Mouse (Mus musculus): ENCODE measurements around the gene Serinc5. TPM values are rescaled to one million over a fixed set of nuclear protein-coding genes. Genes with fewer than 3 reads are reported as not detected.

Gene Serinc5
- total RNA-seq (2018; cell fraction: chromatin; rRNA removed), result 10 to 100 TPM in 9 of 26 experiments, 1 to 10 TPM in 17; 2.2 to 14.9 (median 6.5) TPM
- total RNA-seq (2018; cell fraction: cytosol; rRNA removed), result 10 to 100 TPM in 9 of 26 experiments, 1 to 10 TPM in 17; 1.2 to 14.6 (median 5.7) TPM
- total RNA-seq (2018; cell fraction: nucleus; rRNA removed), result 10 to 100 TPM in 11 of 26 experiments, 1 to 10 TPM in 15; 2.8 to 23.5 (median 6.9) TPM
- 3.1 to 9.9 TPM (median 5.8 TPM) in 3 replicates for polyA plus RNA-seq (2018)

DNA sequence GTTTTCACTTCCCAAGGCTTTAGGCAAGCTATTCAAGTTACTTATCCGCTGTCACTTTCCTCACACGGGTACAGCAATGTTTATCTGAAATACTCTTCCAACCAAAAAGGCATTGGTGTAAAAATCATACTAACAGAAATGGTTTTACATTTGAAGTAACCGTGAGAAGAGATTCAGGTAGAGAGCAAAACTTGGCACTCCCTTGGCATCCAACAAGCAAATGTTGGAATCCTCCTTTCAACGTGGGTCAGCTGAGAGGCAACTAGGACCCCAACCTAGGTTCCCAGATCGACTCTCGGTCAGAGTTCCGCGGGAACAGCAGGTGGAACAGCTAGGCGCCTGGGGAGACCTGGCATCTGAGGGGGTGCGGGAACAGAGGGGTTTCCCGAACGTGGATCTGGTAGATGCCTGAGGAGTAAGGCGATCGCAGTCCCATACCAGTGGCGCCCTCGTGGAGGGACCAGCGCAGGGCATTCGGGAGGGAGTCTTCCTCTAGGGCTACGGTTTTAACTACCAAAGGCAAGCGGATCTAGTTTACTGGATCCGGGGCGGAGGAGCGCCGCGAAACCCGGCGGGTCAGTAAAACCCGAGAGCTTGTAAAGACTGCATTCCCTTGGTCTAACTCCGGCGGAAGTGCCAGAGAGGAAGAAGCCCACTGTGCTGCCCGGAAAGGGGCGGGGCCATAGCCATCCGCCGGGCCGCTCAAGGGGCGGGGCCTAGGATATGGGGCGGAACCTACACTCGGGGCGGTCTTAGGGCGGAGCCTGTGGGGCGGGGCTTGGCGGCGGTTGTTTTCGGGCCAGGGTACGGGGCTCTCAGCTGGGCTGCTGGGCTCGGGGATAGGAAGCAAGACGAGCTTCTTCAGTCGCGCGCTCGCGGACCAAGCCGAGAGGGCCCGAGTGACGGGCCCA is at the start of gene Serinc5:
TSS of gene Serinc5 (plus strand) at position 781 of the 911 bp plus-strand sequence.
- Histone ChIP-seq H3K27ac (peak within 1 kb of the TSS; percentile 77), H3K36me3 (ENCODE audit: inconsistent target) (no peaks in the 10 kb centered on the region), H3K79me2 (ENCODE audit: inconsistent target) (no peaks in the 10 kb centered on the region), H3K4me3 (ENCODE audit: inconsistent target) (peak within 1 kb of the TSS; percentile 80)
- WGBS (ENCODE audit: missing documents), result 2% methylated on average over 52 of the region's 55 CpGs

DNA sequence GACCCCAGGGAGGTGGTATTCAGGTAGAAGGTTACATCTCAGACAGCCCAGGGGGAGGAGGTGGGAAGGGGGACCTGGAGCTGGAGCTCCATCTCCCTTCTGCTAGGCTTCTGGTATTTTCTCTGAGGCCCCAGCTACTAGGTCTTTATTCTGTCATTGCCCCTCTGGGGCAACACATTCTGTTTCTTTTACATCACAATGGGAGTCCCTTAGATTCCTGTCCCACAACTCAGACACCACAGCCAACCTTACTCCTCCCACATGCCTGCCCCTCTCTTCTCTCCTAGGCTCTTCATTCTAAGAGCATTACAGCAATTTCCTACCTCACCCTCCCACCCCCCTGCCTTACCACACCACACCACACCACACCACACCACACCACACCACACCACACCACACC is 34.8 kb upstream of the Serinc5 start, which contains the start of gene Spz1:
TSS of gene Spz1 (minus strand) at position 101 of the 400 bp plus-strand sequence.
- no peaks in the 10 kb centered on the region for H3K79me2 ChIP-seq (ENCODE audit: inconsistent target)
- no peak within 1 kb of the TSS for H3K4me3 ChIP-seq (ENCODE audit: inconsistent target)
- H3K27ac ChIP-seq, result no peak within 1 kb of the TSS
- H3K36me3 ChIP-seq (ENCODE audit: inconsistent target), result no peaks in the 10 kb centered on the region

DNA sequence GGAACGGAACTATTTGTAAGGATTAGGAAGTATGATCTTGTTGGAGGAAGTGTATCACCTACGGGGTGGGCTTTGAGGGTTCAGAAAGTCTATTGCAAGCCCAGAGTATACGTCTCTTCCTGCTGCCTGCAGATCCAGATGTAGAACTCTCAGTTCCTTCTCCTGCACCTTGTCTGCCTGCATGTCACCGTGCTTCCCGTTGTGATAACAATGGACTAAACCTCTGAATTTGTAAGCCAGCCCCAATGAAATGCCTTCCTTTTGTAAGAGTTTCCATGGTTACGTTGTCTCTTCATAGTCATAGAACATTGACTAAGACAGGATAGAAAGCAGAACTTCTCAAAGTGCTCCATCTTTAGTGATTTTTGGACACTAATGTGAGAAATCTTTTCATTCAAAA is 34.2 kb upstream of the Serinc5 start:
- Histone ChIP-seq H3K27ac (no peak overlapping the region), H3K4me3 (ENCODE audit: inconsistent target) (no peak overlapping the region), H3K36me3 (ENCODE audit: inconsistent target) (no peaks in the 10 kb centered on the region), H3K79me2 (ENCODE audit: inconsistent target) (no peaks in the 10 kb centered on the region)
- 11% methylated on average over 6 of the region's 6 CpGs for WGBS (ENCODE audit: missing documents)

DNA sequence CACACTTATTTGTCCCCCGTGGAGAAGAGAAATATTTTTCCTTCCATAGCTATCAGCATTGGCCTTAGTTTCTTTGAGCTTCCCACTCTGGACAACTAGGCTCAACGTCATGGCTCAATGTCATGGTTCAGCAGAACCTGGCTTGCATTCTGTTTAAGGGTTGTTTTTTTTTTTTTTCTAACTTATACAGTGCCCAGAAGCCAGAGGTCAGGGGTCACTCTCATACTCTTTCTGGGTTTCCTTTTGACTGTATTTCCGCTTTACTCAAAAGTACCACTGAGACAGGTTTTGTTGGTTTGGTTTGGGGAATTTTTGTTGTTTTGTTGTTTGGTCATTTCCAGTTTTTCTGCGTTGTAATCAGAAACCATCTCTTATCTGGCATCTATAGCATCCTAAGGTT is 32.7 kb upstream of the Serinc5 start:
- 66% methylated on average over 4 of the region's 4 CpGs for WGBS (ENCODE audit: missing documents)
- H3K4me3 ChIP-seq (ENCODE audit: inconsistent target), result no peak overlapping the region
- no peaks in the 10 kb centered on the region for H3K79me2 ChIP-seq (ENCODE audit: inconsistent target)
- no peaks in the 10 kb centered on the region for H3K36me3 ChIP-seq (ENCODE audit: inconsistent target)
- H3K27ac ChIP-seq, result no peak overlapping the region

DNA sequence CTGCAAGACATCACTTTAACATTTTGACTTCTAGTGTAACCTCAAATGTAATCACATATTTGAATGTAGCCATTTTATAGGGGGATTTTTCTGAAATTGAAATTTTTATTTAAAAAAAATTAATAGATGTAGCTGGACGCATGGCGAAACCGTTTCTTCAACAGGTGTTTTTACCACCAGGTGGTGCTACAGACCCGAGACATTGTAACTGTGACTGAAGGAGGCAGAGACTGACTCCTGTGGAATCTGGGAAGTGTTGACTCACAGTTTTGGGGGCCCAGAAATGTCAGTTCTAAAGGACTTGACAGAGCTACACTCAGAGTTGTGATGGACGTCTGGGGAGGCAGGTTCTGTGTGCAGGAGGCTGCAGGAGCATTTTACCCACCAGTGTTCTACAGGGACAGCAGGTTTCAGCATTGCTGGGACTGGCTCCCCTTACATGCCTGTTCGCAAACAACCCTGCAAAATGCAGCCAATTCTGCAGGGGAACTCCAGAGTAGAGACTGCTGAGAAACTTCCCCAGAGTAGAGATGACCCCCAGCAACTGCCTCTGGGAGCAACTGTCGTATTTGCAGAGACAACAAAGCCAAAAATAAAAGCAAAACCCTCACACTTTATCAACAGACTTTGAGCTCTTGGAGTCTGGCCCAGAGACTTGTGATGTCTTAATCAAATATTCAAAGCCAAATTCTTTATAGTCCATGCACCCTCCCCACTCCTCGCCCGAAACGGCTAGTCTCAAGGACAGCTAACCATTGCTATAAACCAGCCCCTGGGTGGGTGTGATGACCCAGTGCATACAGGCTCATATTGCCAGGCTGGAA is 30.5 kb upstream of the Serinc5 start:
- Histone ChIP-seq H3K79me2 (ENCODE audit: inconsistent target) (no peaks in the 10 kb centered on the region), H3K4me3 (ENCODE audit: inconsistent target) (no peak overlapping the region), H3K36me3 (ENCODE audit: inconsistent target) (no peaks in the 10 kb centered on the region), H3K27ac (no peak overlapping the region)
- 55% methylated on average over 10 of the region's 10 CpGs for WGBS (ENCODE audit: missing documents)

DNA sequence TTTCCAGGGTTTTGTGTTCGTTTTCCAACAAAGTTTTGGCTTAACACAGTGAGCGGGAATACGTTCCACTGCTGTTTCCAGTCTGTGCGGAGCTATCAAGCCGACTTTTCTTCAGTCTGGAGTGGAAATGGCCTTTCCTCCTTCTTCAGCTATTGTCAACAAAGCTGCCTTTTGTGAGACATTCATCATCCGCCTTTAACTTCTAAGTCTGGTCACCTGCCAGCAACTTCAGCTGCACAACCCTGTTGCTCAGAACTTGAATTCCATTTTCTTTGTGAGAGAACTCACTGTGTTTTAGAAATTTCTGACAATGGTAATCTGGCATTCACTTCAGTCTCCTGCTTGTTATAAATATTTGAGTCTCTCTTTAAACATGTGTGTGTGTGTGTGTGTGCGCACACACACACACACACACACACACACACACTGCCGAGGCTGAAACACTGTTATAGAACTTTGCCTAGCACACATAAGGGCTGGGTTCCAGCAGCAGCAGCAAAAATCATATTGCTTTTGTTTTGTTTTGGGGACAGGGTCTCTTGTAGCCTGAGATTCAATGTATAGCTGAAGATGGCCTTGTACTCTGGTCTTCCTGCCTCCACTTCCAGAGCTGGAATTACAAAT is 26.7 kb upstream of the Serinc5 start:
- 77% methylated on average over 8 of the region's 8 CpGs for WGBS (ENCODE audit: missing documents)
- H3K36me3 ChIP-seq (ENCODE audit: inconsistent target), result no peaks in the 10 kb centered on the region
- no peak overlapping the region for H3K27ac ChIP-seq
- H3K4me3 ChIP-seq (ENCODE audit: inconsistent target), result no peak overlapping the region
- no peaks in the 10 kb centered on the region for H3K79me2 ChIP-seq (ENCODE audit: inconsistent target)

DNA sequence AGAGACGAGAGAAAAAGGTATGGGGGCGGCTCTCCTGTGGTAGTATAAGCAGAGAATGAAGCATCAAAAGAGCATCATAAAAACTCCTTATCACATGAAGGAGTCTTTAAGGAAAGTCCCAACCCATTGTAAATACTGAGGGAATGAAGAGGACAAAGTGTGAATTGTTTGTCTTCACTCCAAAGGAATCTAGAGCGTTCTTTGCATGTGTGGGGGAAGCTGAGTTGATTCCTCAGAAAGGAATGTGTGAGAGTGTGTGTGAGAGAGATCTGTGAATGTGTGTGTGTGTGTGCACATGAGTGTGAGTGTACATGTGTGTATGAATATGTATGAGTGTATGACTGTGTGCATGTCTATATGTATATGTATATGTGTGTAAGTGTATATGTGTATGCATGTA is 22.2 kb upstream of the Serinc5 start:
- Histone ChIP-seq H3K27ac (no peak overlapping the region), H3K79me2 (ENCODE audit: inconsistent target) (no peaks in the 10 kb centered on the region), H3K4me3 (ENCODE audit: inconsistent target) (no peak overlapping the region), H3K36me3 (ENCODE audit: inconsistent target) (no peaks in the 10 kb centered on the region)
- WGBS (ENCODE audit: missing documents), result 89% methylated on average over 3 of the region's 3 CpGs

DNA sequence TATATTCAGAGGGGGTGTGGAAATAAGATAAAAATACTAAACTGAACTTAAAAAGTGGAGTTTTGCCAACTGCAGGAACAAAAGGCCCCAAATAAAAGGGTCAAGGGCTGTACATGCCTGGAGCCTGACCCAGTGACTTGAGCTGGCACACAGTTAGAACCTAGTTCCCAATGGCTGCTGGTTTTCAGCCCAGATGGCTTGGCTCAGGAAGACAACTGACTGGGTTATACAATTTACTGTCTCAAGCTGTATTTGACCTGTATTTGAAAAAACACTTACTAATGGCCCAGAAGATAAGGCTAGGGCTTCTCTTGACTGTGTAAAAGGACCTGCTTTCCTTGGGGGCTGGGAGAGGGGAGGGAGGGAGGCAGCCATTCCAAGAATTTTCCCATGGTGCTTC is 21.6 kb upstream of the Serinc5 start:
- Histone ChIP-seq H3K27ac (no peak overlapping the region), H3K36me3 (ENCODE audit: inconsistent target) (no peaks in the 10 kb centered on the region), H3K4me3 (ENCODE audit: inconsistent target) (no peak overlapping the region), H3K79me2 (ENCODE audit: inconsistent target) (no peaks in the 10 kb centered on the region)

DNA sequence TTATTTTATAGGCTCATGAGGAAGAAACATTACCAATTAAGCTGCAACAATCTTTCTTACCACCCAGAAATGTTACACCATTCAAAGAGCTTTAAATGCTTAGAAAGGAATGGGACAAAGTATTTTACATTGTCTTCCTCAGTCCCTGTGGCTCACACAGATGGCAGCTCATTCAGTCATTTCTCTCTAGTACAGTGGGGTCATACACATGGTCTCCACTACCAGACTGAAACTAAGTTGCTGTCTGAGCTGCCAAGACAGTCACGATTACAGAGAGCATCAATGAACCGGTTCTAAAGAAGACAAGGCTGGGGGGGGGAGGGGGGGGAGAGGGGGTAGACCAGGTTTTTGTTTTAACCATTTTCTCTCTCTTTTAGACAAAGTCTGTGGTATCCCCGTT is 19.7 kb upstream of the Serinc5 start:
- Histone ChIP-seq H3K27ac (no peak overlapping the region), H3K36me3 (ENCODE audit: inconsistent target) (no peaks in the 10 kb centered on the region), H3K4me3 (ENCODE audit: inconsistent target) (no peak overlapping the region), H3K79me2 (ENCODE audit: inconsistent target) (no peaks in the 10 kb centered on the region)
- 71% methylated on average over 2 of the region's 3 CpGs for WGBS (ENCODE audit: missing documents)

DNA sequence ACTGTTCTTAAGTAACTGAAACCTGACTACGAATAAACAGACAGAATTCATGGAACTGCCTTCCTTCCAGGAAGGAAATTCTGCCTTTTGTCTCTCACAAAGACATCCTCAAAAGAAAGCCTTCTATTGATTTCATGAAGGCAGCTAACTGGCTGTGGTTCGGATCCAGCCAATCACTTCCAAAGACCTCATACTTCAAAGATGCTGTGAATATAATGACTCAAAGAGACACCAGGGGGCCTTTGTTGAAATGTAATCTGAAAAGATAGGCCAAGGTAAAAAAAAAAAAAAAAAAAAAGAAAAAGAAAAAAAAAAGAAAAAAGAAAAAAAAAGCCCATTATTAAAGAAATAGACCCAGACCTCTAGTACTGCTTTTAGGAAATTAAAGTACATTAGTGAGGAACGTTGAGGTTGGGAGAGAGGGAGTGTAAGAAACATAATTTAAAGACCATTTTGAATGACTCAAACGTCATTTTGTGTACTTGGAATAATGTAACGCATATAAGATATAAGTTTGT is 18.6 kb upstream of the Serinc5 start:
- H3K79me2 ChIP-seq (ENCODE audit: inconsistent target), result no peaks in the 10 kb centered on the region
- no peak overlapping the region for H3K4me3 ChIP-seq (ENCODE audit: inconsistent target)
- 88% methylated on average over 5 of the region's 5 CpGs for WGBS (ENCODE audit: missing documents)
- no peak overlapping the region for H3K27ac ChIP-seq
- H3K36me3 ChIP-seq (ENCODE audit: inconsistent target), result no peaks in the 10 kb centered on the region

DNA sequence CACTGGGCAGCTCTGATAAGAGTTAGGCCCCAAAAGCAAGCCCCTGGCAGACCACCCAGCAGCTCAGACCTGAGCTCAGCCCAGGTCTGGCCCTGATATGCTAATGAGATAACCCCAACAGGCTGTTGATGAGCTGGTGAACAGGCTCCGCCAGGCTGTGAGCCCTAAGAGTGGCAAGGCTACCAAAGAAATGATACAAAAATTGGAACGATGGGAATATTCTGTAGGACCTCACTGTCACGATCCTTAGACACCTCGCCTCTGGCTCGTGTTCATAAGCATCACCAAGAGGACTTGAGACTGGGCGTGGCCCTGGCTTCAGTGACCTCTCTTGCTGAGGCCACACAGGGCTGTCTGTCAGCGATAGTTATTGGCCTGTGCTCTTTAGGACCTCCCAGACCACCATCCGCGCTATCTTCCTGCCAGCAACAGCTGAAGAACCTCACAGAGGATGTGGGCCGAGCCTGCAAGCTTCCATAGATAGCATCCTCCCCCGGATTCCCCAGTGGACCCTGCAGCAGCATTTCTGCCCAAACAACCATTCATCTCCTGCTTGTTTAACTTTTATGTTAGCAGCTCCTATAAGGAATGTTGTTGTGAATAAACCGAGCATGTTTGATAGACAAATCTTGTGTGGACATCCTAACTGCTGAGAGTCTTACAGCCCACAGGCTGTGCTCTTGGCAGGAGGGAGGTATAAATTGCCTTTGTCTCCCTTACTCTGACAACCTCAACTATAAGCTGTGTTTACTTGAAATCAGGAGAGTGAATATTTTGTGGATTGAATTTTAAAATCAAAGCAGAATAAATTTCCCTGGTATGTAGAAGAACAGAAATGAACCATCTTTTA is 17.9 kb upstream of the Serinc5 start:
- no peak overlapping the region for H3K27ac ChIP-seq
- no peak overlapping the region for H3K4me3 ChIP-seq (ENCODE audit: inconsistent target)
- no peaks in the 10 kb centered on the region for H3K79me2 ChIP-seq (ENCODE audit: inconsistent target)
- no peaks in the 10 kb centered on the region for H3K36me3 ChIP-seq (ENCODE audit: inconsistent target)
- WGBS (ENCODE audit: missing documents), result 68% methylated on average over 12 of the region's 12 CpGs

DNA sequence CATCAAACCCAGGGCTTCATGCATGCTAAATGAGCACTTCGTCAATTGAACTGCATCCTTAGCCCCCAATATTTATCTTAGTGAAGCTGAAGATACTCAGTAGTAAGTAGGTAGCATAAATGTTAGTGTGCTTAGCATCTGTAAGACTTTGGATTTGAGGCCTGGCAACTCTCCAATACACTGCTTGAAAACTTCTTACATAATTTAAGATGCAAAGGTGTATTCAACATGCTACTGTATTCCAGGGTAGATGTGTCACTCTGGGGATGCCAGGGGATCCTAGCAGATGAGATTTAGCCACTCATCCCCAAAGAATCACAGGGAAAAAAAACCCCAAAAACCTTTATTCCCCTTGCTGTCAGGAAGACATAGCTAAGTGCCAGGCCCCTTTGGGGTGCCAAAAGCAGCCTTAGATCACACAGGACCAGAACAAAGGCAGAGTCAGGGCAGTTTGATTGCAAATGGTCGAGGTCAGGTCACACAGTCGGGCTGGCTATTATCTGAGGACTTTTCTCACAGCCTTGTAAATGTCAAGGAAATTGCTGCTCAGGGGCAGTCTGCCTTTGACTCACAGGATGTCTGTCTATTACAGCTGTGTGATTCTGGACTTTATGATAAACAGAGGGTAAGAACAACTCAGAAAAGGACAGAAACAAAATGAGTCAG is 17.0 kb upstream of the Serinc5 start:
- Histone ChIP-seq H3K79me2 (ENCODE audit: inconsistent target) (no peaks in the 10 kb centered on the region), H3K36me3 (ENCODE audit: inconsistent target) (no peaks in the 10 kb centered on the region), H3K4me3 (ENCODE audit: inconsistent target) (no peak overlapping the region), H3K27ac (no peak overlapping the region)
- 60% methylated on average over 3 of the region's 3 CpGs for WGBS (ENCODE audit: missing documents)

DNA sequence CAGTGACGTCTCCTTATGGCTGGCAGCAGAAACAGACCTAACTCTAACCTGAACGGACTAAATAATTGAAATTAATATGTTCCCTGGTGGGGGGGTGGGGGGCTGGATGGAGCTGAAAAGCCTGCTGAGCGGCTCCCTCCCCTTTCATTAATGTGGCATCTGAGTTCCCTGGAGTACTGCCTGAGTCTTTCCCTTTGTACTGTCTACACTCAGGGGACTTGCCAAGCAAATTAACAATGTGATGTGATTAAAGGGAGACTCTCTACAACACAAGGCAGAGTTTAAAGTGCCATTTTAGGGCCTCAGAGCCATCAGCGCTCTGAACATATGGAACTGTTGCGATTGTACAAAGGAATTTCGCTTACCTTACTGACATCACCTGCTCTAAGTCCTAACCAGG is 16.4 kb upstream of the Serinc5 start:
- Histone ChIP-seq H3K27ac (no peak overlapping the region), H3K79me2 (ENCODE audit: inconsistent target) (no peaks in the 10 kb centered on the region), H3K36me3 (ENCODE audit: inconsistent target) (no peaks in the 10 kb centered on the region), H3K4me3 (ENCODE audit: inconsistent target) (no peak overlapping the region)
- WGBS (ENCODE audit: missing documents), result 92% methylated on average over 6 of the region's 6 CpGs
